Mouse (Mus musculus) embryo, embryonic 11.5 days (tissue): ENCODE results near the gene Ubxn10.

Source experiments
- DNase-seq: peaks from one replicate; pipeline ENCODE4 v3.0.0-alpha.2; 2012; ENCODE audit warnings: low read depth, low spot score

Gene Ubxn10

GRCm38 (mm10) chr4:138737031-138737430, at the start of gene Ubxn10:
Gene Ubxn10, minus strand, starts transcription at chr4:138737167.
- DNase-seq = no peak

- no peak for DNase-seq
These were observed 49.2 kb upstream of the Ubxn10 start for GRCm38 (mm10) chr4:138786141-138786540.

GRCm38 (mm10) chr4:138785721-138786120, 48.8 kb upstream of the Ubxn10 start:
- peak; percentile 8 for DNase-seq

- DNase-seq = no peak
These were observed 45.1 kb upstream of the Ubxn10 start for GRCm38 (mm10) chr4:138782098-138782497.

GRCm38 (mm10) chr4:138780300-138780699, 43.3 kb upstream of the Ubxn10 start:
- no peak for DNase-seq

- peak; percentile 13 for DNase-seq
These were observed 40.7 kb upstream of the Ubxn10 start for GRCm38 (mm10) chr4:138777417-138778407.

- DNase-seq = no peak
These were observed 38.5 kb upstream of the Ubxn10 start, which contains the start of gene Pla2g2d for GRCm38 (mm10) chr4:138775435-138775834. Gene Pla2g2d, plus strand, starts transcription at chr4:138775735.

GRCm38 (mm10) chr4:138772386-138772785, 35.4 kb upstream of the Ubxn10 start:
- no peak for DNase-seq

GRCm38 (mm10) chr4:138771970-138772369, 35.0 kb upstream of the Ubxn10 start:
- no peak for DNase-seq

GRCm38 (mm10) chr4:138762266-138762665, 25.3 kb upstream of the Ubxn10 start:
- DNase-seq = no peak

GRCm38 (mm10) chr4:138757416-138757815, 20.4 kb upstream of the Ubxn10 start, which contains the start of gene Pla2g2f:
Gene Pla2g2f, minus strand, starts transcription at chr4:138757626.
- DNase-seq = no peak

- no peak for DNase-seq
These were observed 19.0 kb upstream of the Ubxn10 start for GRCm38 (mm10) chr4:138755983-138756382.

GRCm38 (mm10) chr4:138755439-138755838, 18.5 kb upstream of the Ubxn10 start:
- no peak for DNase-seq

GRCm38 (mm10) chr4:138754432-138754831, 17.5 kb upstream of the Ubxn10 start:
- no peak for DNase-seq

- no peak for DNase-seq
These were observed 16.6 kb upstream of the Ubxn10 start for GRCm38 (mm10) chr4:138753608-138754007.

GRCm38 (mm10) chr4:138752603-138753002, 15.6 kb upstream of the Ubxn10 start:
- no peak for DNase-seq

GRCm38 (mm10) chr4:138748369-138749072, 11.6 kb upstream of the Ubxn10 start:
- no peak for DNase-seq

- DNase-seq = no peak
These were observed 10.9 kb upstream of the Ubxn10 start for GRCm38 (mm10) chr4:138747851-138748250.

GRCm38 (mm10) chr4:138746866-138747265, 9.9 kb upstream of the Ubxn10 start:
- DNase-seq = no peak

GRCm38 (mm10) chr4:138745884-138746283, 8.9 kb upstream of the Ubxn10 start:
- DNase-seq = no peak

- no peak for DNase-seq
These were observed 2.3 kb upstream of the Ubxn10 start for GRCm38 (mm10) chr4:138739136-138739851.

GRCm38 (mm10) chr4:138734863-138735262, 2.1 kb downstream of the Ubxn10 start:
- DNase-seq = no peak
